Mouse (Mus musculus) heart, embryonic 11.5 days (tissue): ENCODE results near the gene Toe1. TPM values are rescaled to one million over a fixed set of nuclear protein-coding genes. Genes with fewer than 3 reads are reported as not detected.

Experiments used
- ATAC-seq: fragments of 200-750 bp; cut with Nextera tagmentation; replicated peaks from 2 replicates; pipeline ENCODE4 v1.8.0; 2017; ENCODE audit warnings: moderate library complexity; ENCODE audit not compliant: insufficient number of reproducible peaks, low FRiP score, low TSS enrichment
- H3K27ac ChIP-seq: fragments of 300-500 bp; sonication (generic); 2 replicates; pipeline ENCODE4 v1.5.1; 2014; ENCODE audit warnings: mild to moderate bottlenecking, low read depth, low read length
- H3K27me3 ChIP-seq: fragments of 300-500 bp; sonication (generic); 2 replicates; pipeline ENCODE4 v1.6.1; 2014; ENCODE audit warnings: mild to moderate bottlenecking, low read length, mixed read lengths; ENCODE audit not compliant: control insufficient read depth, insufficient read depth
- H3K36me3 ChIP-seq: fragments of 300-500 bp; sonication (generic); 2 replicates; pipeline ENCODE4 v1.6.1; 2014; ENCODE audit warnings: mild to moderate bottlenecking, low read length, moderate library complexity, mixed read lengths; ENCODE audit not compliant: control insufficient read depth, insufficient read depth
- H3K4me1 ChIP-seq: fragments of 300-500 bp; sonication (generic); 2 replicates; pipeline ENCODE4 v1.6.1; 2014; ENCODE audit warnings: low read length; ENCODE audit not compliant: control insufficient read depth, insufficient read depth
- H3K4me2 ChIP-seq: fragments of 300-500 bp; sonication (generic); 2 replicates; pipeline ENCODE4 v1.6.1; 2014; ENCODE audit warnings: mild to moderate bottlenecking, moderate library complexity
- H3K4me3 ChIP-seq: fragments of 300-500 bp; sonication (generic); 2 replicates; pipeline ENCODE4 v1.5.1; 2014; ENCODE audit warnings: low read depth, low read length
- H3K9ac ChIP-seq: fragments of 300-500 bp; sonication (generic); 2 replicates; pipeline ENCODE4 v1.6.1; 2014; ENCODE audit warnings: mild to moderate bottlenecking, low read depth, low read length, moderate library complexity
- H3K9me3 ChIP-seq: fragments of 300-500 bp; sonication (generic); replicated peaks from 2 replicates; pipeline ENCODE4 v1.6.1; 2016; ENCODE audit warnings: low read length; ENCODE audit not compliant: control insufficient read depth
- WGBS: fragments of 180-500 bp; shearing (Covaris S2); extraction: QIAGEN DNeasy Blood & Tissue Kit; methylation state at CpG from one replicate; pipeline ENCODE4 v1.1.7; 2014; ENCODE audit not compliant: insufficient replicate concordance; 5-methylcytosine and 5-hydroxymethylcytosine counted together
- polyA plus RNA-seq: library from polyadenylated mRNA; unstranded; fragments of >200 nt; fragmentation: Nextera tagmentation; extraction: Ambion mirVana; gene quantifications from 2 replicates; pipeline ENCODE4 v1.2.1, GENCODE M21; 2014

Gene Toe1
- polyA plus RNA-seq, 1 experiment from 2014 or later, result 21.5 TPM

- ATAC-seq, result no peak
- Histone ChIP-seq H3K9ac (no peak overlapping the region), H3K27me3 (no peaks in the 10 kb centered on the region), H3K9me3 (no peaks in the 10 kb centered on the region), H3K4me2 (no peak overlapping the region), H3K4me1 (peaks cover 5% of the 10 kb centered on the region; the same call in 1 of the 2 replicates), H3K27ac (no peak overlapping the region), H3K4me3 (no peak overlapping the region), H3K36me3 (no peaks in the 10 kb centered on the region)
- WGBS, result 37% methylated on average over 6 of the region's 6 CpGs
These were observed 22.6 kb upstream of the Toe1 start for GRCm38 (mm10) chr4:116830070-116830368.

GRCm38 (mm10) chr4:116829364-116830069 lies 22.1 kb upstream of the Toe1 start:
- Histone ChIP-seq H3K36me3 (no peaks in the 10 kb centered on the region), H3K9ac (no peak overlapping the region), H3K4me1 (peaks cover 6% of the 10 kb centered on the region; the same call in 1 of the 2 replicates), H3K9me3 (no peaks in the 10 kb centered on the region), H3K4me3 (no peak overlapping the region), H3K27me3 (no peaks in the 10 kb centered on the region), H3K4me2 (no peak overlapping the region), H3K27ac (no peak overlapping the region)
- ATAC-seq, result no peak
- 65% methylated on average over 6 of the region's 6 CpGs for WGBS

GRCm38 (mm10) chr4:116827819-116828218 lies 20.4 kb upstream of the Toe1 start:
- no peaks in the 10 kb centered on the region for H3K9me3 ChIP-seq
- H3K4me1 ChIP-seq, result peaks cover 6% of the 10 kb centered on the region; the same call in 1 of the 2 replicates
- no peak for ATAC-seq
- 2% methylated on average over 4 of the region's 4 CpGs for WGBS
- H3K27ac ChIP-seq, result no peak overlapping the region
- no peak overlapping the region for H3K4me2 ChIP-seq
- H3K4me3 ChIP-seq, result no peak overlapping the region
- H3K36me3 ChIP-seq, result no peaks in the 10 kb centered on the region
- H3K9ac ChIP-seq, result no peak overlapping the region
- no peaks in the 10 kb centered on the region for H3K27me3 ChIP-seq

GRCm38 (mm10) chr4:116824541-116825004 lies 17.1 kb upstream of the Toe1 start:
- Histone ChIP-seq H3K4me2 (peak overlapping the region; percentile 79), H3K36me3 (no peaks in the 10 kb centered on the region), H3K9me3 (no peaks in the 10 kb centered on the region), H3K27ac (peak overlapping the region; percentile 79; the same call in 1 of the 2 replicates), H3K4me1 (peaks cover 15% of the 10 kb centered on the region; the same call in 1 of the 2 replicates), H3K9ac (peak overlapping the region; percentile 85), H3K4me3 (peak overlapping the region; percentile 65), H3K27me3 (peaks cover 15% of the 10 kb centered on the region)
- peak; percentile 29; the same call in 1 of the 2 replicates for ATAC-seq
- whole genome bisulfite sequencing, result under 1% methylated on average over 29 of the region's 29 CpGs

- H3K9me3 ChIP-seq, result no peaks in the 10 kb centered on the region
- H3K9ac ChIP-seq, result peak within 1 kb of the TSS; percentile 72
- WGBS, result 12% methylated on average over 9 of the region's 9 CpGs
- peaks cover 15% of the 10 kb centered on the region; the same call in 1 of the 2 replicates for H3K4me1 ChIP-seq
- no peak within 1 kb of the TSS for H3K27ac ChIP-seq
- peak within 1 kb of the TSS; percentile 99 for H3K4me2 ChIP-seq
- no peaks in the 10 kb centered on the region; the same call in 1 of the 2 replicates for H3K36me3 ChIP-seq
- H3K4me3 ChIP-seq, result peak within 1 kb of the TSS; percentile 54
- no peak for ATAC-seq
- H3K27me3 ChIP-seq, result peaks cover 19% of the 10 kb centered on the region
These were observed 14.2 kb upstream of the Toe1 start, which contains the start of gene Hpdl for GRCm38 (mm10) chr4:116821694-116822016. TSS of gene Hpdl (minus strand) at chr4:116821707.

GRCm38 (mm10) chr4:116820902-116821693 lies 13.7 kb upstream of the Toe1 start:
- H3K9ac ChIP-seq, result peak overlapping the region; percentile 72
- under 1% methylated on average over 51 of the region's 51 CpGs for WGBS
- no peaks in the 10 kb centered on the region; the same call in 1 of the 2 replicates for H3K36me3 ChIP-seq
- H3K4me1 ChIP-seq, result peaks cover 15% of the 10 kb centered on the region; the same call in 1 of the 2 replicates
- peak; percentile 71 for ATAC-seq
- H3K4me2 ChIP-seq, result peak overlapping the region; percentile 99
- H3K4me3 ChIP-seq, result peak overlapping the region; percentile 54
- H3K27ac ChIP-seq, result no peak overlapping the region
- no peaks in the 10 kb centered on the region for H3K9me3 ChIP-seq
- peaks cover 19% of the 10 kb centered on the region for H3K27me3 ChIP-seq

GRCm38 (mm10) chr4:116819968-116820901 lies 12.8 kb upstream of the Toe1 start:
- peak overlapping the region; percentile 72; the same call in 1 of the 2 replicates for H3K9ac ChIP-seq
- no peak overlapping the region for H3K27ac ChIP-seq
- 20% methylated on average over 32 of the region's 32 CpGs for WGBS
- H3K4me1 ChIP-seq, result peaks cover 12% of the 10 kb centered on the region; the same call in 1 of the 2 replicates
- H3K4me2 ChIP-seq, result peak overlapping the region; percentile 99
- 0 out of 2 replicates have a peak, but pooled peaks have one; percentile 9 for ATAC-seq
- peaks cover 19% of the 10 kb centered on the region for H3K27me3 ChIP-seq
- H3K9me3 ChIP-seq, result no peaks in the 10 kb centered on the region
- no peaks in the 10 kb centered on the region; the same call in none of the 2 replicates for H3K36me3 ChIP-seq
- H3K4me3 ChIP-seq, result peak overlapping the region; percentile 54

GRCm38 (mm10) chr4:116817486-116817885 lies 10.0 kb upstream of the Toe1 start:
- WGBS, result 85% methylated on average over 6 of the region's 6 CpGs
- H3K9ac ChIP-seq, result no peak overlapping the region
- peaks cover 8% of the 10 kb centered on the region; the same call in 1 of the 2 replicates for H3K4me1 ChIP-seq
- H3K9me3 ChIP-seq, result no peaks in the 10 kb centered on the region
- H3K36me3 ChIP-seq, result no peaks in the 10 kb centered on the region; the same call in none of the 2 replicates
- H3K27ac ChIP-seq, result no peak overlapping the region
- peaks cover 19% of the 10 kb centered on the region for H3K27me3 ChIP-seq
- no peak for ATAC-seq
- no peak overlapping the region for H3K4me2 ChIP-seq
- no peak overlapping the region for H3K4me3 ChIP-seq
